Mouse (Mus musculus): ENCODE results near the gene Ube2a.

The Ube2a gene

DNA sequence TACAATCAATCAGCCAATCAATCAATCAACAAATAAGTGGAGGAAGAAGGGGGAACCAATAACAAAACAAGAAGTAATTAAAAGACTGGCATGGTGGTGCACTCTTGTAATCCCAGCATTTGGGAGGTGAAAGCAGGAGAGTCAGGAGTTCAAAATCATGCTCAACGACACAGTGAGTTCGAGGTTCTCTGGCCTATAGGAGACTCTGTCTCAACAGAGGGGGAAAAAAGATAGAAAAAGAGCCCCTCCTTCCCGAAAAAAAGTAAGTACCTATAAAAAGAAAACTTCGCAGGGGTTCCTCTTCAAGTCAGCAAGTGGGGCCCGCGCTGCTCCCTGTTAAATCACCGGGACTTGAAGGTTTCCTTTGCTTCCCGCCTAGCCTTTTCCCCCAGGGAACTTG is at the start of gene Ube2a, which contains the start of gene C330007P06Rik:
Ube2a (plus strand) TSS at position 136 of the 400 bp plus-strand sequence.
C330007P06Rik (minus strand) TSS at position 347 of the 400 bp plus-strand sequence.
- no peak for DNase-seq (ENCODE audit: low spot score)

DNA sequence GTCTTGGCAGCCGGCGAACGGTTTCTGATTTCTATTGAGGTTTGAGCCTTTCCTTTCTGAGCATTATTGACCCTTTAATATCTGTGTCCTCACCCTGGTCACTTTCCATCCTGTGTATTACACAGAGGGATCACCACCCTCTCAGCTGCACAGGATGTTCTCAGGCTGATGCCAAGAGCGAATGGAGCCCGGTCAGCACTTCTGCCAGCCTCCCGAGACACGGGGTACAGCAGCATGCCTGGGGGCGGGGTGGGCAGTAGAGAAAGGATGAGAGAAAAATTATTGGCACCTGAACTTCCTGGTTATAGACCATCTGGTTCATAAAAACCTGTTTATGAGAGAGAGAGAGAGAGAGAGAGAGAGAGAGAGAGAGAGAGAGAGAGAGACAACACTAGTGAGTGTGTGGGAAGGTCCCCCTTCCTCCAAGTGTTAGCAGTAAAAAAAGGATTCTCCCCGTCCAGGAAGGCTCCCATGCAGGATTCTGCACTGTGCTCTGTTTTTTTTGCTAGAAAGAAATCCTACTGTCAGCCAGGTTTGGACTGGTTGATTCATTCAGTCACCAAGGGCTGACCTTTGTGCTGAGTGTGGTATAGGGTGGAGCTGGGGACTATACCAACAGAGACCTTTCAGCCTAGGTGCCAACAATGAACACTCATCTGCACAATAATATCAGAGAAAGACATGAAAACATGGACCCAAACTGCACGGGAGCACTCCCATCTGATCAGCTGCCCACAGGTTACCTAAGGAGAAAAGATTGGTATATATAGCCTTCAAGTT is 49.6 kb upstream of the Ube2a start:
- DNase-seq (ENCODE audit: low spot score), result no peak

DNA sequence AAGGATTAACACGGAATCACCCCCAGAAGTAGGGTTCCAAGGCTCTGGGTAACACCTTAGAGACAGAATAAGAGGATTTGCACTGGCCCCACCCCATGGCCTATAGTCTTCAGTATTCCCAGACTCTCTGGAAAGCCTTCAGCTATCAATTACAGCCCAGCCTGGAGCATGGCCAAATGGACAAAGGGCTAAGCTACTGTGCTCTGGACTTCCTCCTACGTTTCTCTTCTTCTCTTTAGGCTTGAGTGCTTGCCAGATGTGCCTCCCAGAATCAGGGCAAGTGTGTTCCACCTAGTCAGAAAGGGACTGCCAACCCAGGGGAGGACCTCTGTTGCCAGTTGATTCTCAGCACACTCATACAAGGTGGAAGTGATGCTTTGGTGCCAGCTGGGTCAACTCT is 48.7 kb upstream of the Ube2a start:
- DNase-seq (ENCODE audit: low spot score), result no peak

DNA sequence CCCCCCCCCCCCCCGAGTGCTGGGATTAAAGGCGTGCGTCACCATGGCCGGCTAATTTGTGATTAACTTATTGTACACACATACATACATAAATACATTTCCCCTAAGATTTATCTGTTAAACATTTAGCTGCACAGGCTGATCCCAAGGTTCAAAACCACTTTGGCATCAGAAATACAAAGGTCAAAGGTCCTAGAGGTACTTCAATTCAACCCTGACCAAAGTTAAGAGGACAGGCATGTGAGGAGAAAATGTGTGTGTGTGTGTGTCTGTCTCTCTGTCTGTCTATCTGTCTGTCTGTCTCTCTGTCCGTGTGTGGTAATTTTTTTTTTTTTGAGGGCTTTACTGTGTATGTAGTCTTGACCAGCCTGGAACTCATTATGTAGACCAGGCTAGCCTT is 46.8 kb upstream of the Ube2a start:
- DNase-seq (ENCODE audit: low spot score), result no peak

DNA sequence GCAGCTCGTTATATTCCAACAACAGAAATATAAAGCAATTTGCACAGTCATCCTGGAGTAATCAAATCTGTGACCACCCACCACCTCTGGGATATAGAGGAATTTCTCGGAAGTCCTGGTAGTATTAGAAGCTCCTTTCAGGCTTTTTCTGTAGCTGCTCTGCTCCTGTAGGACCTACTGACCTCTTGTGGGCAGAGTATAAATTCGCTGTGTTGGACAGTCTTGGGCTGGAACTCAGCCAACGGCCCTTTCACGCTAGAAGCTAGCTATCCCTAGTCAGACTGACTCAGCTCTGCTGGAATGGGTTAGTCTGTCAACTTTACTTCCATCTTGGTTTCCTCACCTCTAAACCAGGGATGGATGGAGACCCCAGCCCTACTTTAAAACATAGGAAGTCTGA is 43.4 kb upstream of the Ube2a start:
- DNase-seq (ENCODE audit: low spot score), result peak; percentile 39

DNA sequence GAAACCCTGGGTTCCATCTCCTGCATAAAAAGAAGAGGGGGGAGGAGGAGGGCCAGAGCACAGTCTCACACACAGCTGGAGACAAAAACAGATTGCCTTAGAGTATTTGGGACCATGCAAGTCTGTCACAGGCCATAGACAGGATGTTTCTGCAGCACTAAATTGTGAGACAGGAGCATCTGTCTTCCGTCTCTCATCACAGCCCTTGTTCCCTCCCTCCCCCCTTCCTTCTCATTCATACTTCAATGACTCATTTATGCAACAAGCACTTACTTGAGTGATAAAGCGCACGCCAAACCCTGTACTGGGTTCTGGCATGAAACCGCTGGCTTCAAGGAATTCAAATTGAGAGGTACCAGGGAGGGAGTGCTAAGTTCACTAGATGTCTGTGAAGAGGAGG is 42.1 kb upstream of the Ube2a start:
- no peak for DNase-seq (ENCODE audit: low spot score)

DNA sequence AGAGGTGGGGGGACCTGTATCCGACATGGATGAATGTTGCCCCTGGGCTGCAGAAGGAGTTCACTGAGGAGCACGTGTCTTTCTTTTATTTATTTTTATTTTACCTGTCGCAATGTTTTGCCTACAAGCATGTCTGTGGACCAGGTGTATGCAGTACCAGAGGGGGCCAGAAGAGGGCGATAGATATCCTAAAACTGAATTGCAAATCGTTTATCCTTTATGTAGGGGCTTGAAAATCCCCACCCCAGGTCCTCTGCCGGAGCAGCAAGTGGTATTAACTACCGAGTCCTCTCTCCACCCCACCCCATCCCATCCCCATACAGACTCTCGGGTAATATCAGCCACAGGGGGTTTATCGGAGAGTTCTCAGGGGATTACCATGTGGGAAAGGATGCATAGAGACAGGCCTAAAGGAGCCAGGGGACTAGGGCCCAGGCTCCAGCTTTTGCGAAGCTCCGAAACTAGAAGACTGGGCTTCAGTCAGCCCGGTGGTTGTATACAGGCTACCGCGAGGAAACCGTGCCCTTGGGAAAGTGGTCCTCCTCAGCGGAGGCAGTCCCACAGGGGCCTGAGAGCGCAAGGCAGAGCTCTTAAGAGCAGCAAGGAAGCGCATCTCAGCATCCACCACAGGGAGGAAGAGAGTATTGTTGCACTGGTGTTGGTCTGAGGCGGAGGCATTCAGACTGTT is 40.2 kb upstream of the Ube2a start:
- peak; percentile 66 for DNase-seq (ENCODE audit: low spot score)

DNA sequence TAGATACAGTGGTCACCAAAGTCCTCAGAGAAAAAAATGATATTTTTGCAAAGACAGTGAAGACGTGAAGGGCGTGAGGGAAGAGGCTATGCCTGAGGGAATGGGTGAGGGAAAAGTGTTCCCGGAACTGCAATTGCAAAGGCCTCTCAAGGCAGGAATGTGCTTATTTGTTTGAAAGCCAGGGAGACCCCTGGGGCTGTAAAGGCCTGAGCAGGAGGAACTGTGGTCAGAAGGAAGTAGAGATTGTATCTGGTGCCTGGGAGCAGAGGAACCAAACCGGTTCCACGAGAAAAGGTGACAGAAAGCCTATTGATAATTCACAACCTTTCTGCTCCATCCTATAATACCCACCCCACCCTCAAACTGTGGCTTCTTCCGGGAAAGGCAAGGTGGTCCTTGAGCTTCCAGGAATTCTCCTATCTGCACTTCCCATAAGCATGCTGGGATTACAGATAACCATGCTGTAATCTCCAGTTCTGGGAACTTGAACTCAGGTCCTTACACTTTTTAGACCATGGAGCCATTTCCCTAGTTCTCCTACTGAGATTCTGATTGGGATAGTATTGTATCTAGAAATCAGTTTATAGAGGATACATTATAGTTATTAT is 36.5 kb upstream of the Ube2a start:
- no peak for DNase-seq (ENCODE audit: low spot score)

DNA sequence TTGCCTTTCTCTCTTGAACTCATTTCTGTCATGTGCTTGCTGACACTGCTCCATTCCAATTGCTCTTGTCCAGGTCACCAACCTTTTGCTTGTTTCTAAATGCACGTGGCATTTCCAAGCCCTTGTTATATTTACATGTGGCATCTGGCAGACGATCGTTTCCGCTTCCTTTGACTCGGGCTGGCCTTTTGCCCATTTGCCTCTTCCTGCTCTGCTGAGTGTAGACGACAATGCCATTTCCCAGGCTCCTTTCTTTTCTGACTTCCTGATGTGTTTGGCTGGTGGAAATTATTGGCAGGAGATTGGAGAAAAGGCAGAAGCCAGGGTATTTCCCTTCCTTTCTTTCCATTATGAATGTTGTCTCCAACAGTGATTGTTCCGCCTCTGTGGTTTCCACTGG is 34.3 kb upstream of the Ube2a start:
- no peak for DNase-seq (ENCODE audit: low spot score)

DNA sequence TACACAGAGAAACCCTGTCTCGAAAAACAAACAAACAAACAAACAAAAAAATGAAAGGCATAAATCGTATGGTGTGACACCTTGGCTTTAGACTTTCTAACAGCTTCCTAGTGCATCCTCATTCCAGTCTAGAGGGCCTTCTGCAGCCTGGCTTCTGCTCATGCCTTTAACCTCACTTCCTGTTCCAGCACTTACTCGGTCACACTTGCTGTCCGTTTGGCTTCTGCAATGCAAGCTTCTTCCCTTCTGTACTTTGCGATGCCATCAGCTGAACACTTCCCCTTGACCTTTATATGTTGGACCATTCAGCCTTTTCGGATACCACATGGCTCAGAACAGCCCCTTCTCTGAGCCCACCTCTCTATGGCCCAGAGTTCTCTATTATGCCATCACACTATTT is 32.0 kb upstream of the Ube2a start:
- no peak for DNase-seq (ENCODE audit: low spot score)

DNA sequence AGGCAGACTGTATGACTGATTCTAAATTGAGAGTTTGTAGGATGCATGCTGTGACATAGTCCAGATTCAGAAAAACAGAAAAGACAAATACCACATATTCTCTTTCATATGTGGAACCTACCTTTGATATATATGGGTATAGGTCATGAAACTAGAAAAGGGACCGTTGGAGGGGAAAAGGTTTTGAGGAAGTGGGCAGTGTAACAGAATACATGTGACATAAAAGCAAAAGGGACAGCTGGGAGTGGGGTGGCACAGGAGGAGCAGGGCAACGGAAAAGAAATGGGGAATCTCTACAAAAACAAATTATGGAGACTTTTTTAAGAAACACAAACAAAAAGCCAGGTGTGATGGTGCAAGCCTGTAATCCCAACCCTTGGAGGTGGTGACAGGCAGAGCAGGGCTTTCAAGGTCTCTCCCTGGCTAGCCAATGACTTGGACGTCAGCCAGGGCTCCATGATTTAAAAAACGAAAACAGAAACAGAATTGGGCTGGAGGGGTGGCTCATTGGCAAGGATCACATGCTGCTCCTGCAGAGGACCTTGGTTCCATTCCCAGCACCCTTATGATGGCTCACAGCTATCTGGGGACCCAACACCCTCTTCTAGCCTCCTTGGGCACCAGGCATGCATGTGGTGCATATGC is 30.2 kb upstream of the Ube2a start:
- DNase-seq (ENCODE audit: low spot score), result no peak

DNA sequence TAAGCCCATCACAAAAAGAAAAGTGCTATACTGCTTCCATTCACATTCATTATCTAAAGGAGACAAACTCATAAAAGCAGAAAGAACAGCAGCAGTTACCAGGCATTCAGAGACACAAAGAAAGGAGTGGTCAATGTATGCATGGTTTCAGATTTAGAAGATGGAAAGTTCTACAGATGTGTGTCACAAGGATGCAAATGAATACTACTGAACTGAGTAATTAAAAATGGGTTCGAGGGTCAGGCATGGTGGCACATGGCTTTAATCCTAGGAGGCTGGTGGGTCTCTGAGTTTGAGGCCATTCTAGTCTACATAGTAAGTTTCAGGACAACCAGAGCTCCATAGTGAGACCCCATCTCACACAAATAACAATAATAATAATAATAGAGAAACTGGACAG is 26.5 kb upstream of the Ube2a start:
- no peak for DNase-seq (ENCODE audit: low spot score)

DNA sequence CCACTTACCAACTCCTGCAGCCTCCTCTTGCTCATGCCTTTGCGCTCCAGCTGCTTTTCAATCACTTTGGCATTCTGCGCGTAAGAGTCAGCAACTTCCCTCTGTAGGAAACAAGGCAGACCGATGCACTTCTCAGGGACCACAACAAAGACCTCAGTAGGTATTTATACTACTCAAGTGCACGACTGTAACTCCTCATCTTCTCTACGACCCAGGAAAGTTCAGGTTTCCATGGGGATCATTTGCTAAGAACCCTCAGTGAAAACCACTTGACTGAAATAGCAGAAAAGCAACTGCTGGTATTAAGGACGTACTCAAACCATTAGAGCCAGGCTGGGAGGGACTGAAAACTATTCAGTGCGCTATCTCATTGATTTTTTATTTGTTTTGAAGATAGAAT is 21.1 kb upstream of the Ube2a start:
- no peak for DNase-seq (ENCODE audit: low spot score)

DNA sequence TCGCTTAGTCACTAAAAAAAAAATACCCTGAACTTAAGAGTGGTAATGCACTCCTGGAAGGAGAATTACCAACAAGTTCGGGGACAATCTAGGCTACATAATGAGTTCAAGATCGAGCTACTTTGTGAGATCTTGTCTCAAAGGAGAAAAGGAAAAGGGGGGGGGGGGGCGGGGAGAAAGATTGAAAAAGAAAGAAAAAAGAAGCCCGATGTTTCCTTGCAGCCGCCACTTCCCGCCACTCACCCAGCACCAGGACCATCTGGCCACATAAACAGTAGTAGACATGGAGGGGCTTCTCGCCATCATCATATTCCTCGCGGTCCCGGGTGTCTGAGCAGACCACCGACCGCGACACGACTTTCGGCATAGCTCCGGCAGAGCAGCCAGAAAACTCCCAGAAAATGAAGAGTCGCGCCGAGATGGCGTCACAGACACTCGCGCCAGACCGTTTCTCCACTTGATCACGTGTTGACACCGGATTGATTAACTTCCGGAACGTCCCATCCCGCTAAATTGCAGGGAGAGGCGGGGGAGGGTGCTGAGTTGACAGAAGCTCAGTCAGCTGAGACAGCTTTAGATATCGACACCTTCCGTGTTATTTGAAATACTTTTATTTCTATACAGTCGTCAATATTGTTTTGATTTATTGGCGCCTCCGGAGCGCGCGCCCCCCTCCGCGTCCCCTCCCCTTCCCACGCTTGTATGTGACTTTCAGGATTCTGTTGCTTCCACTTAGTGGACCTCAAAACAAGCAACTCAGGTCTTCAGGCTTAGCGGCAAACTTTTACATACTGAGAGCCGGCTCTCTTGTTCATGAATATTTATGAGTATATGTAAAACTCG is 9.7 kb upstream of the Ube2a start:
- DNase-seq (ENCODE audit: low spot score), result peak; percentile 84

DNA sequence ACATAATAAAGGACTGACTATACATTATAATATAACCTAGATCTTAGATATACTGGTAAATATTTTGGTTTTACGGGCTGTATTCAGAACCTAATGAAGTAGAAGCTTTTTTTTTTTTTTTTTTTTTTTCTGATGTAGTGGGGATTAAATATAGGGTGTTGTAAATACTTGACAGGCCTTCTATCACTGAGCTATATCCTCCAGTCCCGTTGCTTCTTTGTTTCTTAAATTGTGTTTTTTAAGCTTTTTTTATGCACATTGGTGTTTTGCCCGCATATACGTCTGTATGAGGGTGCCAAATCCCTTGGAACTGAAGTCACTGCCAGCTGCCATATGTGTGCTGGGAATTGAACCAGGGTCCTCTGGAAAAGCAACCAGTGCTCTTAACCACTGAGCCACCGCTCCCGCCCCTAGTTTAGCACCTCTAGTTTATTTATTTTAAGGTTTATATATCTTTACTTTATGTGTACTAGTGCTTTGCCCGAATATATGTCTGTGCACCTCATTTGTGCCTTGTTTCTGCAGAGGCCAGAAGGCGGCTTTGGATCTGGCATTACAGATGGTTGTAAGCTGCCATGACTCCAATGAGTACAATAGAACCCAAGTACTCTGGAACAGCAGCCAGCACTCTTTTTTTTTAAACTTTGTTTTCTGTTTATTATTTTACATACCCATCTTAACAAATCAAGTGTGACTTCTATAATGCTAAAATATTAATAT is 8.9 kb upstream of the Ube2a start:
- no peak for DNase-seq (ENCODE audit: low spot score)

DNA sequence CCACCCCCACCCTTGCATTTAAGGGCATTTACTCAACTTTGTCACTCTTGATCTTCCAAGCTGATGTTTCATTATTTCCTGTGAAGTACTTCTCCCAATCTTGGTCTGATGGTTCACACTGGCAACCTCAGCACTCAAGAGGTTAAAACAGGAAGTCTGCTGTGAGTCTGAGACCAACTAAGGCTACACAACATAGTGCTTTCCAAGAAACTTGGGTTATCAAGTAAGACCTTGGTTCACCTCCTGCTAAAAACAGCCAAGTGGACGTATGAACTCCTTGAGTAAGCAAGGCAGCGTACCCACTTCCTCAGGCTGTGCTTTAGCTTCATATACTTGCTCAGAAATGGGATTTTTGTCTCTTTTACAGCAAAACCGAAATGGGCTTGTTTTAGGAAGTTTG is 3.3 kb upstream of the Ube2a start:
- DNase-seq (ENCODE audit: low spot score), result no peak

DNA sequence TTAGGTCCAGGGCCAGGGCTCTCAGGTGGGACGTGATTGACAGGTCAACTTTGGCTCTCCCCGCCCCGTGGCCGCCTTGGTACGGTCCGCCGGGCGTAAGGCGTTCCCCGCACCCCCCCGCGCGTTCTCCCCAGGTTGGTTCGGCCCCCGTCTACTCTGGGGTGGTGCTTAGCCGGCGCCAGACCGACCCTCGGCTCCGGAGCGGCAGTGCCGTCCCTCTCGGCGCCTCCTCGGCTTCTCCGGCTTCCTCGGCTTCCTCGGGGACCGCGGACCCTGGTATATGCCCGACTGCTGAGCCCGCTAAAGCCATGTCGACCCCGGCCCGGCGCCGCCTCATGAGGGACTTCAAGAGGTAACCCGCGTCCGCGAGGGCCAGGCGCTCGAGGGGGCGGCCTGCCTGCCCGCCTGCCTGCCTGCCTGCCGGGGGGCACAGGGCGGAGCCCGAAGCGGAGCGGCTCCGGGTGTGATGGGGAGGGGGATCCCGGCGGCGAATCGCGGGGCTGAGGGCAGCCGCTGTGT is 537 bp downstream of the Ube2a start:
- DNase-seq (ENCODE audit: low spot score), result peak; percentile 84

DNA sequence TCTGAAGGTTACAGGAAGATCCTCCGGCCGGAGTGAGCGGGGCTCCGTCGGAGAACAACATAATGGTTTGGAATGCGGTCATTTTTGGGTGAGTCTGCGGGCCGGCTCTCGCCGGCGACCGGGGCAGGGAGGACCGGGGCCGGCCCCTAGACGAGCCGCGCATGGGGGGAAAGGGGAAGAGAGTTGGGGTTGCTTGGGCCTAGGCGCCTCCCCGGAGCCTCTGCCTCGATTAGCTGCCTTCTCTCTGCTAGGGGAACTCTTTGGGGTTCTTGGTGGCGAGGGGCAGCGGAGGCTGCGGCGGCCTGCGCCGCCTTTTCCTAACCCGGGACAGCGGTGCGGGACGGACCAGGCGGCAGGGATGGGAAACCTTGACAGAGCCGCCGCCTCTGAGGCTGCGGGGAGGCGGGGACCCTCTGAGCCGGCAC is 1.0 kb downstream of the Ube2a start:
- no peak for DNase-seq (ENCODE audit: low spot score)

DNA sequence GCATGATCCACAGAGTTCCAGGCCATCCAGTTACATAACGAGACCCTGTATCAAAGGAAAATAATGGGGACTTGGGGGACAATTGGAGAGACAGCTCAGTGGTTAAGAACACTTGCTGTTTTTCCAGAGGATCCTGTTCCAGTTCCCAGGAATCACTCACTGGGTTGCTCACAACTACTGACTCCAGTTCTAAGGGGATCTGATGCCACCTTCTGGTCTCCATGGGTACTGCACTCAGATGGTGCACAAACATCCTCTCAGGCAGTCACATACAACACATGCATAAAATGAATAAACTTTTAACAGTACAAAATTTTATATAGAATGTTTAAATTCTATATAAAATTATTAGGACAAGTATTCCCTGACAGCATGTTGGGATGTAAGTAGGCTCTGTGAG is 11.0 kb downstream of the Ube2a start:
- DNase-seq (ENCODE audit: low spot score), result no peak

DNA sequence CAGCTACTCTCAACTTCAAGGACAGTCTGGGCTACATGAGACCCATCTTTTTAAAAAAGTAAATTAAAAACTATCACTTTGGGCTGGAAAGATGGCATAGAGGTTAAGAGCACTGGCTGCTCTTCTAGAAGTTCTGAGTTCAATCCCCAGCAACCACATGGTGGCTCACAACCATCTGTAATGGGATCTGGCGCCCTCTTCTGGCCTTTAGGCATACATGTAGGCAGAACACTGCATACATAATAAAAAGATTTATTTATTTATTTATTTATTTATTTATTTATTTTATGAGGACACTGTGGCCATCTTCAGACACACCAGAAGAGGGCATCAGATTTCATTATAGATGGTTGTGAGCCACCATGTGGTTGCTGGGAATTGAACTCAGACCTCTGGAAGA is 25.2 kb downstream of the Ube2a start:
- peak; percentile 8 for DNase-seq (ENCODE audit: low spot score)

DNA sequence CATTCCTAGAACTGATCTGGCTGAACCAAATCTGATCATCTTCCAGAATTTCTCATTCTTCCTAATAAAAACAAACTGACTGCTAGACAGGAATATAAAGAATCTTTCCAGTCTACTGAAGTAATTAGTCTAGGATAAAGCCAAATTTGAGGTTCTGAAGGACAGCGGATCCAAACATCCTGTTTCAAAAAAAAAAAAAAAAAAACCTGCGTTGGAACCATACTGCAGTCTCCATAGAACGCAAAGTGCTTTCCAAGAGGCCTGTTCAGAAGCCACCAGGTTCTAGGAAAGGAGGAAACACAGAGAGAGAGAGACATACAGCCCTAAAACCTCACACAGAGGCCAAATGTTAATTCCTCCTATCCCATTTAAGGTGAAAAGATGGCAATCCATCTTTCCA is 28.0 kb downstream of the Ube2a start:
- no peak for DNase-seq (ENCODE audit: low spot score)

Data from embryo, embryonic 10 days (tissue).